Mouse (Mus musculus) heart, embryonic 14.5 days (tissue): ENCODE measurements at regions not wholly inside any gene's neighbourhood (a gene's known extent, or its start where the extent isn't known, plus 50 kb on each side); places are given as distances from the start of the nearest gene placed in this dataset.

ENCODE experiments used
- ATAC-seq: fragments of 200-750 bp; cut with Nextera tagmentation; 2 replicates; pipeline ENCODE4 v1.8.0; 2017; ENCODE audit warnings: low read depth, moderate TSS enrichment; ENCODE audit not compliant: insufficient number of reproducible peaks, insufficient read depth, low FRiP score
- H3K27ac ChIP-seq, 2 experiments: fragments of 200-500 bp in 1 of 2; fragments of 300-500 bp in 1 of 2; sonication (generic) in 1 of 2; replicated peaks in 1 of 2; 2 replicates each; pipeline ENCODE4 v1.5.1; 2012 to 2014; ENCODE audit warnings: low read depth in 2 of 2, low read length in 2 of 2, control low read depth in 1 of 2, mild to moderate bottlenecking in 1 of 2, mixed read lengths in 1 of 2; ENCODE audit not compliant: control insufficient read depth in 1 of 2, insufficient read depth in 1 of 2
- H3K27me3 ChIP-seq: fragments of 300-500 bp; sonication (generic); 2 replicates; pipeline ENCODE4 v1.6.1; 2014; ENCODE audit warnings: mild to moderate bottlenecking, low read length, control low read depth; ENCODE audit not compliant: control insufficient read depth, insufficient read depth
- H3K36me3 ChIP-seq: fragments of 300-500 bp; sonication (generic); 2 replicates; pipeline ENCODE4 v1.6.1; 2014; ENCODE audit warnings: mild to moderate bottlenecking, control low read depth, low read length, mixed read lengths; ENCODE audit not compliant: control insufficient read depth, insufficient read depth
- H3K4me1 ChIP-seq, 2 experiments: fragments of 200-500 bp in 1 of 2; fragments of 300-500 bp in 1 of 2; sonication (generic) in 1 of 2; 2 replicates each; pipeline ENCODE4 v1.6.1; 2012 to 2014; ENCODE audit warnings: low read length in 2 of 2, control low read depth in 1 of 2, mixed read lengths in 1 of 2; ENCODE audit not compliant: control insufficient read depth in 2 of 2, insufficient read depth in 2 of 2
- H3K4me2 ChIP-seq: fragments of 300-500 bp; sonication (generic); 2 replicates; pipeline ENCODE4 v1.6.1; 2014; ENCODE audit warnings: mild to moderate bottlenecking, low read length
- H3K4me3 ChIP-seq, 2 experiments: fragments of 200-500 bp in 1 of 2; fragments of 300-500 bp in 1 of 2; sonication (generic) in 1 of 2; 2 replicates each; pipeline ENCODE4 v1.5.1; 2012 to 2014; ENCODE audit warnings: low read length in 2 of 2, mild to moderate bottlenecking in 2 of 2, control low read depth in 1 of 2, low read depth in 1 of 2, moderate library complexity in 1 of 2; ENCODE audit not compliant: control insufficient read depth in 1 of 2, insufficient read depth in 1 of 2
- H3K9ac ChIP-seq: fragments of 300-500 bp; sonication (generic); 2 replicates; pipeline ENCODE4 v1.6.1; 2014; ENCODE audit warnings: mild to moderate bottlenecking, low read length
- H3K9me3 ChIP-seq: fragments of 300-500 bp; sonication (generic); 2 replicates; pipeline ENCODE4 v1.6.1; 2016; ENCODE audit warnings: low read length, control low read depth; ENCODE audit not compliant: control insufficient read depth
- WGBS: fragments of 180-500 bp; shearing (Covaris S2); extraction: QIAGEN DNeasy Blood & Tissue Kit; methylation state at CpG from one replicate; pipeline ENCODE4 v1.1.7; 2014; 5-methylcytosine and 5-hydroxymethylcytosine counted together

DNA sequence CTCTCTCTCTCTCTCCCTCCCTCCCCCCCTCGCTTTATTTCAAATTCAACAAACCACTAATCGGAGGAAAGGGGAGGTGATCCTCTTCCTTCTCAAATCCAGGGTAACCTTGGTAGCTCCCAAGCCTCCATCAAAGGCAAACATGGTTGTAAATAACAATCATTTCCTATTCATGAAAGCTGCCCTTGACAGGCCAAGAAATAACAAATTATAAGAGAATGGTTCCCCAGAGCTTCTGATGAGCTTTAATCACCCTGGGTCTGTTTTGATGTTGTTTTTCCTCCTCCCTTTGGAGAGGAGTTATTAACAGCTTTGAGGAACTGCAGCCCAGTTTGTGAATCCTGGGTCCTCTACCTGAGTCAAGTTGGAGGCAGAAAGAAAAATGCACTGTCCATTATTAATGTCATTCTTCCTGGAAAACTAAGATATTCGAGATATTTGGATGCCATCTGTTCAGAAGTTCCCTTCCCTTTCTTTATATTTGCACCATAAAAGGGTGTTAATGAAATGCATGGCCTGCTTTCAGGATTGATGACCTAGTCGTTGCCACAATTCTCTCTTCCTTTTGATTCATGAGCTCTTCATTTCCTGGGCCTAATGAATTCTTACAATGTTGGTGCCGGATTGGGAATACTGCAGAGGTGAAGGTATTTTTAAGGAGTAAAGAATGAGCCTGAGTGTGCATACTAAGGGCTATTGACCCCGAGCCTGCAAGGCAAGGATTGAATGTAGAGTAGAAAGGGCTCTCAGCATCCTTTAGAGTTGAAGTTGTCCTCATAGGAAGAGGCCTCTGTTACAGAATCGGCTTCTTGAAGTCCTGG, 366.5 kb upstream of the Sash1 start:
- no peaks in the 10 kb centered on the region for H3K9me3 ChIP-seq
- ATAC-seq, result no peak
- no peak overlapping the region for H3K27ac ChIP-seq
- H3K27me3 ChIP-seq, result no peaks in the 10 kb centered on the region
- H3K4me1 ChIP-seq, result no peaks in the 10 kb centered on the region
- H3K36me3 ChIP-seq, result no peaks in the 10 kb centered on the region
- no peak overlapping the region for H3K4me2 ChIP-seq
- WGBS, result 54% methylated on average over 7 of the region's 7 CpGs
- no peak overlapping the region for H3K4me3 ChIP-seq
- H3K9ac ChIP-seq, result no peak overlapping the region

DNA sequence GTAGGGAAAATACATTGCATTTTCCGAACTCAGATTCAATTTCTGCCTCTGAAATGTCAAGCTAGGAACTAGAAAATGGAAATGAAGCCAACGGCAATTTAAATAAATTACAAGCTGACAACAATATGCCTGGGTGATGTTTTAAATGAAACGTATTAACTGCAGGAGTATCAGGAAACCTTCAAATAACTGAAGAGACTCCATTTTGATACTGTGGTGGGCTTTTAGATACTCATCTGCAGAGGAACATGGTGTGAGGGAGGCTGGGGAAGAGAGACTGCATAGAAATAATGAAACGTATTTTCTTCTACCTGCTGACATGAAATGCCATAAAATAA, 357.4 kb upstream of the Sash1 start:
- no peaks in the 10 kb centered on the region for H3K9me3 ChIP-seq
- H3K36me3 ChIP-seq, result no peaks in the 10 kb centered on the region
- no peak overlapping the region for H3K27ac ChIP-seq
- peaks cover 3 to 9% of the 10 kb centered on the region in 2 experiments; a peak in 3 of 4 replicates for H3K4me1 ChIP-seq
- WGBS, result 73% methylated on average over 4 of the region's 4 CpGs
- no peaks in the 10 kb centered on the region for H3K27me3 ChIP-seq
- H3K9ac ChIP-seq, result no peak overlapping the region
- H3K4me2 ChIP-seq, result no peak overlapping the region
- ATAC-seq, result no peak
- H3K4me3 ChIP-seq, result no peak overlapping the region

DNA sequence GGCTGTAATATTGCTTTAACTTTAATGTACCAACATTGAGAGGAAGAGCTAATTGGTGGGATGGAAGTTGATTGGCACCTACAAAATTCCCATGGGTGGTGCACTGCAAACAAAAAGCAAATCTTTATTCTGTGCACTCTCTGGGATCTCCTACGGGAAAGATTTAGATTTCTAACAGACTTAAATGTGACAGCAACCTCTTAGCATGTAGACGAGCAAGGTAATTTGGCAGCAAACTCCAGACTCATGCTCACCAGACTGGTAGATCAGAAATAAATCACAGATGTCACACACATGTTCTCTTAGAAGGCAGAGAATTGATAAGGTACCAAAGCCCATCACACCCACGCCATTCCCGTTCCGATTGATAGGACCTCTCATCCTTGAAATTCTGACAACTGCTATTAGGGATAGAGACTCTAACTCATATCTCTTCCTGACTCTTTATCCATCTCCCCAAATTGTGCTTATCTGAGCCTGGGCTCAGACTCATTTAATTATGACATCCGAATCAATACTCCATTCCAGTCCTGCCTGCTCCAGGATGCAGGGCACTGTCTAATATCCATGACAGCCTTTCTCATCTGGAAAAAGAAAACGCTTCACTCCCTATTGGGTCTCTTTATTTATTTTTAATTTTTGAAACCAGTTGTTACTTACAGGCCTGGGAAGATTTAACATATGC, 356.9 kb upstream of the Sash1 start:
- Histone ChIP-seq H3K9me3 (no peaks in the 10 kb centered on the region), H3K4me2 (no peak overlapping the region), H3K9ac (no peak overlapping the region), H3K36me3 (no peaks in the 10 kb centered on the region), H3K4me1 (peaks cover 3 to 9% of the 10 kb centered on the region in 2 experiments; a peak in 3 of 4 replicates), H3K4me3 (no peak overlapping the region), H3K27ac (no peak overlapping the region), H3K27me3 (no peaks in the 10 kb centered on the region)
- no peak for ATAC-seq
- WGBS, result 79% methylated on average over 7 of the region's 7 CpGs

DNA sequence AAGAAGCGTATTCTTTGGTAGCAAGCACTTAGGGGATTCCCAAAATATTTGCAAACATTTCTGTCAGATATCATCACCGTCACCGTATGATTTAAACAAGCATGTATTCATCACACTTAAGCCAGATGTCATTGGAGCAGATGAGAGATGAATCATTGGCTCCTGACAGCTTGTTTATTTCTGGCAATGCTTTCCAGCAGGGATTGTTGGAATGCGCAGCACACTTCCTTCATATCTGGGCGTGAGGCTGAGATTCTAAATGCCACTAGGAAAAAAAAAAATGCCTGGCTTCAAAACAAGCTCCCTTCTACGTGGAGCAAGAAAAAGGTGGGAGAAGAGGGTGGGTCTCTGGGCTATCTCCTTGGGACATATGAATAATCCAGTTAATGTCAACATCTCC, 354.1 kb upstream of the Sash1 start:
- no peaks in the 10 kb centered on the region for H3K9me3 ChIP-seq
- no peak overlapping the region for H3K9ac ChIP-seq
- H3K4me3 ChIP-seq, result no peak overlapping the region
- H3K4me2 ChIP-seq, result peak overlapping the region; percentile 1; the same call in 1 of the 2 replicates
- H3K36me3 ChIP-seq, result no peaks in the 10 kb centered on the region
- no peaks in the 10 kb centered on the region for H3K27me3 ChIP-seq
- no peak for ATAC-seq
- H3K27ac ChIP-seq, result peak overlapping the region; percentile 2 to 49; a peak in 1 of 4 replicates
- H3K4me1 ChIP-seq, result peaks cover 3 to 9% of the 10 kb centered on the region in 2 experiments; a peak in 3 of 4 replicates
- 10% methylated on average over 6 of the region's 6 CpGs for WGBS

DNA sequence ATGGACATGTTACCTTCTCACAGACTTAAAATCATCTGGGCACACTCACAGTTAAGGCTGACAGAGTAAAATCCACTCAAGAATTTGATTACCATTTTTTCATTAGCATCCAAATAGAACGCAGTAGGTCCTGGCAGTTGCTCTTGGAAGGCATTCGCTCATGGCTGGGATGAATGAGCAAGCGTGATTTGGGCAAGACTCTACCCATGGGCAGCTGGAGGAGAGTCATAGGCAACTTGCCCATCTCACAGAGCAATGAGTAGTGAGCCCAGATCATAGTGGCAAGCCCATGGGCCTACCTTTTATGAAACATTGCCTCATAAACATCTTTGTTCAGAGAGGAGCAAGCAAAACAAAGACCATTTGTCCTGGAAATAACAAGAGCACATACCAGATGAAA, 345.9 kb upstream of the Sash1 start:
- ATAC-seq, result no peak
- Histone ChIP-seq H3K4me2 (no peak overlapping the region), H3K4me3 (no peak overlapping the region), H3K36me3 (no peaks in the 10 kb centered on the region), H3K9me3 (no peaks in the 10 kb centered on the region), H3K4me1 (no peaks in the 10 kb centered on the region), H3K27me3 (no peaks in the 10 kb centered on the region), H3K9ac (no peak overlapping the region), H3K27ac (no peak overlapping the region)
- 89% methylated on average over 3 of the region's 3 CpGs for WGBS

DNA sequence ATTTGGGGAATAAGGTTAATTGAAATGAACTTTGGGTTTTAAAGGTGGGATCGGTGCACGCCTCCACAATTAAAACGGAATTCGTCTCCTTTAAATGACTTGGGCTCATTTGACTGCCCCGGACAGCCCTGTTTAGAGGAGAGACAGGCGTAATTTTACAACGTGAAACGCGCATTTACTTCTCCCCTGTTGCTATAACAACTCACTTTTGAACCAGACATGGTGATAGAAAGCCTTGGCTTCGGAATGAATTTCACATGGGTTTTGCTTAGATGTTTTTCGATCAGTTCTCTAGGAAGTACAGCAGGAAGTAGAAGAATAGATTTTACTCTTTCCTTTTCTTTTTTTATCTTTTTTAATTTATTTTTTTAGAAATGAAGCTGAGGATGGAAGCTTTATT, 343.2 kb upstream of the Sash1 start:
- Histone ChIP-seq H3K9me3 (no peaks in the 10 kb centered on the region), H3K36me3 (no peaks in the 10 kb centered on the region), H3K4me3 (no peak overlapping the region), H3K4me1 (no peaks in the 10 kb centered on the region), H3K27me3 (no peaks in the 10 kb centered on the region), H3K27ac (no peak overlapping the region), H3K4me2 (no peak overlapping the region), H3K9ac (no peak overlapping the region)
- no peak for ATAC-seq
- 91% methylated on average over 11 of the region's 11 CpGs for WGBS

DNA sequence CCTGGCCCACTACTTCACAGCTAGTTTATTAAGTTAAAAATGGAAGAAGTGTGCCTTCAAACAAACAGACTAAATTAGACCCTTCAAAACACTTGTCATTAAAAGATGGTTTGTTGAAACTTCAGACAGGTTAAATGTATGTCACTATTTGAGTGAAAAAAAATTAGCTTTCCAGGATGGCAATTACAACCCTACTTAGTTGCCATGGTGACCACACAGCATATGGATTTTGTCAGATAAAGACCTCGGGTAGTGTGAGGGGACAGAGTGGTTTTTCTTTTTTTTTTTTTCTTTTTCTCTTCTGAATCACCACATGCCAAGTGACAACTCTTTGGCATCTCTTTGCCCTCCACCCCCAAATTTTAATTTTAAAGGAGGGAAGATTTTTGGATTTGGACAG, 341.5 kb upstream of the Sash1 start:
- Histone ChIP-seq H3K27me3 (no peaks in the 10 kb centered on the region), H3K4me1 (no peaks in the 10 kb centered on the region), H3K4me3 (no peak overlapping the region), H3K27ac (no peak overlapping the region), H3K9ac (no peak overlapping the region), H3K36me3 (no peaks in the 10 kb centered on the region), H3K4me2 (no peak overlapping the region), H3K9me3 (no peaks in the 10 kb centered on the region)
- ATAC-seq, result no peak
- WGBS, result 19% methylated on average over 1 of the region's 1 CpGs
